Mouse (Mus musculus) cortical plate, adult 2 months (tissue): ENCODE measurements around the gene E130208F15Rik.

ENCODE experiments used
- CTCF ChIP-seq: fragments of 200-500 bp; IDR thresholded peaks from 2 replicates; pipeline ENCODE4 v1.5.1; 2011; ENCODE audit warnings: mild to moderate bottlenecking, control low read depth, low read length; ENCODE audit not compliant: insufficient read depth; ENCODE audit errors: extremely low read depth
- POLR2A ChIP-seq: fragments of 200-500 bp; IDR thresholded peaks from 2 replicates; pipeline ENCODE4 v1.6.1; 2011; ENCODE audit warnings: mild to moderate bottlenecking, low read length, control low read depth; ENCODE audit not compliant: insufficient read depth; ENCODE audit errors: extremely low read depth

DNA sequence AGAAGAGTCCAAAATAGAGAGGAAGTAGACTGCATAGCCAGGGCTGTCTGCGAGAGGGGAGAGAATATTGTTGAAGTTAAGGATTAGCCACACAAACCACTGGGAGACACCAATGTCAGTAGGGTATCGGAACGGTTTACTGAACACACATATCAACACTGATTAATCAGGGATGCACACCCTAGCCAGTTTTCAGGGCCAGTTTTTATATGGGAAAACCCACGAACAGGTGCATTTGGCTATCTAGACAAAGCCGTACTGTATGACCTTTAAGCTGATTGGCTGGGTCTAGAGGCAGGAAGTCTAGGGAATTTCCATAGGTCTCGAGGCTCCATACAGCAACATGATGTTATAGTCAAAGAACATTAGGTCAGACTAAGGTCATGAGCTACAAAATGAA is 1.3 kb downstream of the E130208F15Rik start:
- TF ChIP-seq POLR2A, result no peak
- TF ChIP-seq CTCF, result no peak
